Mouse (Mus musculus) forebrain, postnatal 0 days (tissue): ENCODE data around the gene Phactr4. TPM values are rescaled to one million over a fixed set of nuclear protein-coding genes. Genes with fewer than 3 reads are reported as not detected.

Experiments used
- ATAC-seq: fragments of 200-750 bp; cut with Nextera tagmentation; 2 replicates; pipeline ENCODE4 v1.8.0; 2017; ENCODE audit warnings: mild to moderate bottlenecking, moderate library complexity
- DNase-seq: peaks from one replicate; pipeline ENCODE4 v3.0.0-alpha.2; 2015
- H3K27ac ChIP-seq: fragments of 300-500 bp; sonication (generic); 2 replicates; pipeline ENCODE4 v1.5.1; 2014; ENCODE audit warnings: low read depth, mild to moderate bottlenecking, antibody characterized with exemption, low read length, moderate library complexity, mixed read lengths
- H3K27me3 ChIP-seq: fragments of 300-500 bp; sonication (generic); 2 replicates; pipeline ENCODE4 v1.6.1; 2014; ENCODE audit warnings: mild to moderate bottlenecking, low read length, mixed read lengths; ENCODE audit not compliant: insufficient read depth
- H3K36me3 ChIP-seq: fragments of 300-500 bp; sonication (generic); 2 replicates; pipeline ENCODE4 v1.6.1; 2014; ENCODE audit warnings: mild to moderate bottlenecking, moderate library complexity; ENCODE audit not compliant: insufficient read depth
- H3K4me1 ChIP-seq: fragments of 300-500 bp; sonication (generic); 2 replicates; pipeline ENCODE4 v1.6.1; 2014; ENCODE audit warnings: antibody characterized with exemption; ENCODE audit not compliant: insufficient read depth
- H3K4me2 ChIP-seq: fragments of 300-500 bp; sonication (generic); 2 replicates; pipeline ENCODE4 v1.6.1; 2014; ENCODE audit warnings: low read depth, mild to moderate bottlenecking, moderate library complexity
- H3K4me3 ChIP-seq: fragments of 300-500 bp; sonication (generic); 2 replicates; pipeline ENCODE4 v1.5.1; 2014; ENCODE audit warnings: low read depth, low read length, mixed read lengths
- H3K9ac ChIP-seq: fragments of 300-500 bp; sonication (generic); 2 replicates; pipeline ENCODE4 v1.6.1; 2014; ENCODE audit warnings: mild to moderate bottlenecking
- H3K9me3 ChIP-seq: fragments of 300-500 bp; sonication (generic); 2 replicates; pipeline ENCODE4 v1.6.1; 2016; ENCODE audit warnings: low read length
- CTCF ChIP-seq: sonication (generic); IDR thresholded peaks from 2 replicates; pipeline ENCODE4 v1.5.1; 2016; ENCODE audit warnings: antibody characterized with exemption, control low read depth, low read depth
- WGBS: fragments of 180-500 bp; shearing (Covaris S2); extraction: QIAGEN DNeasy Blood & Tissue Kit; methylation state at CpG from one replicate; pipeline ENCODE4 v1.1.7; 2014; 5-methylcytosine and 5-hydroxymethylcytosine counted together
- polyA plus RNA-seq: library from polyadenylated mRNA; unstranded; fragments of >200 nt; fragmentation: Nextera tagmentation; extraction: Ambion mirVana; gene quantifications from 2 replicates; pipeline ENCODE4 v1.2.1, GENCODE M21; 2015
- total RNA-seq: library from RNA; depleted of rRNA; stranded (reverse); fragments of >200 nt; gene quantifications from 2 replicates; pipeline ENCODE4 v1.2.3, GENCODE M21; 2014

Gene Phactr4
- total and polyA plus RNA-seq, 2 experiments from 2014 or later = 3.2 to 4.9 TPM

DNA sequence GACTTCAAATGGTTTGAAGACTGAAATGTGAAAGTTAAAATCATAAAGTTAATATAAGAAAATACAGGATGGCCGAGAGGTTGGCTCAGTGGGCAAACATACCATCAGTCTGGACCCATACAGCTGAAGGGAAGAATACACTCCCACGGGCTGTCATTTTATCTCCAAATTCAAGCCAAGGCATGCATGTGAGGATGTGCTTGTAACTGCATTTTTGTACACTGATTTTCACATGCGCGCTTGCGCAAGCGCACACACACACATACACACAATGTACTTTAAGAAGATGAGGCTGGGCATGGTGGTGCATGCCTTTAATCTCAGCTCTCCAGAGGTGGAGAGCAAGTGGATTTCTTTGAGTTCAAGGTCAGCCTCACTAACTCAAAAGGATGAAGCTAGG lies 33.3 kb upstream of the Phactr4 start:
- Histone ChIP-seq H3K4me1 (no peaks in the 10 kb centered on the region), H3K27me3 (no peaks in the 10 kb centered on the region), H3K36me3 (peaks cover 25% of the 10 kb centered on the region), H3K9me3 (no peaks in the 10 kb centered on the region), H3K9ac (no peak overlapping the region), H3K27ac (no peak overlapping the region), H3K4me2 (no peak overlapping the region), H3K4me3 (no peak overlapping the region)
- DNase-seq (no peak), ATAC-seq (no peak)
- TF ChIP-seq CTCF = no peak
- 93% methylated on average over 6 of the region's 6 CpGs for WGBS

DNA sequence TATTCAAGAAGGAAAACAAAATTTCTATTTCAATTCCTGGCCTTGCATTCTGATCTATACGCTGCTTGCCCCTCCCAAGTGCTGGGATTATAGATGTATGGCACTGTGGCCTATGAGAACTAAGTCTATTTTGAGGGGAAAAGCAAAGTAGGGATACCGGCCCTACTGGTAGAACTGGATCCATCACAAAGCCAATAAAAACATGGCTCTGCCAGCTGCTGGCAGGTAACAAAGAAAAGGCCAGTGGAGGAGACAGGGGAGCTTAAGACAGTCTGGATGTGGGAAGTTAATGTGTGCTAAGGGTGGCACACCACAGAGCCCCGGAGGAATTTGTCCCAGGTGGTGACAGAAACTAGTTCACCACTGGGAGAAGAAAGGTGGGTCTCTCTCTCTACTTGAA lies 32.9 kb upstream of the Phactr4 start:
- 88% methylated on average over 3 of the region's 3 CpGs for WGBS
- no peak overlapping the region for H3K9ac ChIP-seq
- ATAC-seq (no peak), DNase-seq (no peak)
- no peak overlapping the region for H3K4me3 ChIP-seq
- H3K27ac ChIP-seq = no peak overlapping the region
- H3K36me3 ChIP-seq = peaks cover 21% of the 10 kb centered on the region
- no peaks in the 10 kb centered on the region for H3K4me1 ChIP-seq
- H3K27me3 ChIP-seq = no peaks in the 10 kb centered on the region
- H3K9me3 ChIP-seq = no peaks in the 10 kb centered on the region
- TF ChIP-seq CTCF = no peak
- H3K4me2 ChIP-seq = no peak overlapping the region

DNA sequence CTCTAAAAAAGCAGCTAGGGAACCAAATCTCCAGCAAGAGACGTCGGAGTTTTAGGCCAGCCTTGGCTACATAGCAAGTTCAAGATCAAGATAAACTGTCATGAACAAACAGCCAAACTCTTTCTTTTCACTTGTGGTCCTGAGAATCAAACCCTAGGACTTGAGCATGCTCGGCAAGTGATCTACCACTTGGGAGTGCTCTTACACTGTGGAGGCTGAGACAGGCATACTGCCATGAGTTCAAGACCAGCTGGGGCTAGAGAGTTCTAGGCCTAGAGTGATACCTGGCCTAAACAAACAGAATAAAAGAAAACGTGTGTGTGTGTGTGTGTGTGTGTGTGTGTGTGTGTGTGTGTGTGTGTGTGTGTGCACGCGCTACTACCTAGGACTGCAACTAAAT lies 31.9 kb upstream of the Phactr4 start:
- Histone ChIP-seq H3K9me3 (no peaks in the 10 kb centered on the region), H3K4me1 (no peaks in the 10 kb centered on the region), H3K36me3 (peaks cover 11% of the 10 kb centered on the region), H3K4me3 (no peak overlapping the region), H3K9ac (no peak overlapping the region), H3K4me2 (no peak overlapping the region), H3K27ac (no peak overlapping the region), H3K27me3 (no peaks in the 10 kb centered on the region)
- WGBS = 77% methylated on average over 4 of the region's 6 CpGs
- DNase-seq (no peak), ATAC-seq (no peak)
- TF ChIP-seq CTCF = no peak

DNA sequence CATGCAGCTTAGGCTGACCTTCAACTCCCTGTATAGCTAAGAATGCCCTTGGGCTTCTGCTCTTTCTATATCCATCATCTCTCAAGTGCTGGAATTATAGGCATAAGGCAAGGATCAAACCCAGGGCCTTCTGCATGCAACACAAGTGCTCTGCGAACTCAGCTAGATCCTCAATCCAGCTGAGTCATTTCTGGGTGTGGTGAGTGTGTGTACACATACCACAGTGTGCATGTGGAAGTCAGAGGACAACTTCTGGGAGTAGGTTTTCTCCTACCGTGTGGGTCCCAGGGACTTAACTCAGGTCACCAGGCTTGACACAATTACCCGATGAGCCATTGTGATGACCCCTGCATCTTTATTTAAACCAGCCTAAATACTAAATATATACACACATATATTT lies 27.5 kb upstream of the Phactr4 start:
- H3K9ac ChIP-seq = no peak overlapping the region
- WGBS = 83% methylated on average over 3 of the region's 3 CpGs
- ATAC-seq (no peak), DNase-seq (no peak)
- no peaks in the 10 kb centered on the region for H3K36me3 ChIP-seq
- TF ChIP-seq CTCF = no peak
- H3K4me1 ChIP-seq = no peaks in the 10 kb centered on the region
- H3K27me3 ChIP-seq = no peaks in the 10 kb centered on the region
- H3K9me3 ChIP-seq = no peaks in the 10 kb centered on the region
- H3K4me2 ChIP-seq = no peak overlapping the region
- H3K4me3 ChIP-seq = no peak overlapping the region
- no peak overlapping the region for H3K27ac ChIP-seq

DNA sequence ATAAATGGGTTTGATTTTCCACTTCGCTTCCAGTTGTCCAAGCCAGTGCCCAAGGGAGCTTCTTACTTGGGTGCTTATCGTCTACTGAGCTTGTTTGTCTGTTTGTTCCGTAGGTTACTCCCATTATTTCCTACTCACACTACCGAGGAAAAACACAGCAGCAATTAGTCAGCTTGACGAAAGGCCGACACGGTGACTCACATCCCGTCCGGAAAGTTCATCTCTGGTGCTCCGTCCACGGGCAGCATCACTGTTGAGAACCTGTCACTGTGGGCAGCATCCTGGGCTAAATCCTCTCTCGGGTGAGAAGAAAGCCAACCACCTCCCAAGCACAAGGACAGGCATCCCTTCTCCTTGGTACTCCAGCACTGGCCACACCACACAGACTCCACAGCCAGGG lies 23.8 kb upstream of the Phactr4 start:
- DNase-seq = no peak
- H3K27me3 ChIP-seq = no peaks in the 10 kb centered on the region
- H3K36me3 ChIP-seq = no peaks in the 10 kb centered on the region
- 83% methylated on average over 12 of the region's 12 CpGs for whole genome bisulfite sequencing
- no peak overlapping the region for H3K4me3 ChIP-seq
- no peak overlapping the region for H3K4me2 ChIP-seq
- ATAC-seq = no peak
- TF ChIP-seq CTCF = no peak
- no peaks in the 10 kb centered on the region for H3K4me1 ChIP-seq
- no peak overlapping the region for H3K9ac ChIP-seq
- no peak overlapping the region for H3K27ac ChIP-seq
- H3K9me3 ChIP-seq = no peaks in the 10 kb centered on the region

DNA sequence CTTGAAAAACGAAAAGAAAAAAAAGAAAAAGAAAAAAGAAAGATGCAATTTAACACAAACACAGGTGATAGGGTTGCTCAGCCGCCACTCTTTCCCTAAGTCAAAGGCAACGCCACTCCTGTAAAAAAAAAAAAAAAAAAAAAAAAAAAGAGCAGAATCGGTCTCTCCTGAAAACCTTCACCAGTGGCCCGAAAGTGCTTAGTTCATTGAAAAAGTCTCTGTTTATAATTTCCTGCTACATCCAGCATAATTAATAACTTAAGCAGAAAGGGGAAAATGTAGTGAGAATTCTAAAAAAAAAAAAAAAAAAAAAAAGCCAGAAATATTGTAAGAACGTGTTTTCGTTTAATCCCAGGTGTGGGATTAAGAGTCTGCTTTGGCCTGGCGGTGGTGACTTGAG lies 22.2 kb upstream of the Phactr4 start:
- no peaks in the 10 kb centered on the region for H3K36me3 ChIP-seq

DNA sequence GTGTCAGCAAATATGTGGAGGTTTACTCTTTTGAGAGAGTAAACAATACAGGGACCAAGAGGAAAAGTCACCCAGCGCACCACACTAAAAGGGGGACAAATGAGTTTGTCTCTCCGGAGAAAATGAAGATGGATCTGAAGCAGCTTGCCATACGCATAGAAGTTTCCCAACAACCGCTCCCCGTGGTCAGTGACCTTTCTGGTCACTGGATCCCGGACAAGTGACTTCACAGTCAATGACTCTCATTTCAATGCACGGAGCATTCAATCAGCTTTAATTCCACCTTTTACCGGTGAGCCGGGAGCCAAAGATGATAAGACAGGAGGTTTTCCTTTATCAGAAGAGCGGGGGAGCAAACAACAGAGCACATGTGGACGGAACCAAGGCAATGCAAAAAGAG lies 15.6 kb upstream of the Phactr4 start:
- Histone ChIP-seq H3K27ac (no peak overlapping the region), H3K4me3 (no peak overlapping the region), H3K4me1 (no peaks in the 10 kb centered on the region), H3K9me3 (no peaks in the 10 kb centered on the region), H3K36me3 (no peaks in the 10 kb centered on the region), H3K27me3 (no peaks in the 10 kb centered on the region), H3K4me2 (no peak overlapping the region), H3K9ac (no peak overlapping the region)
- no peak for ATAC-seq
- WGBS = 43% methylated on average over 11 of the region's 11 CpGs
- TF ChIP-seq CTCF = no peak
- no peak for DNase-seq

More for the DNA sequence above, 22.2 kb upstream of the Phactr4 start:
- Histone ChIP-seq H3K27me3 (no peaks in the 10 kb centered on the region), H3K27ac (no peak overlapping the region), H3K4me1 (no peaks in the 10 kb centered on the region), H3K4me3 (no peak overlapping the region), H3K9me3 (no peaks in the 10 kb centered on the region), H3K9ac (no peak overlapping the region), H3K4me2 (no peak overlapping the region)
- no peak for TF ChIP-seq CTCF
- DNase-seq = no peak
- no peak for ATAC-seq
- WGBS = 88% methylated on average over 8 of the region's 8 CpGs
